Mouse (Mus musculus) T-helper 2 cell (primary cell): ENCODE measurements at regions not wholly inside any gene's neighbourhood (a gene's known extent, or its start where the extent isn't known, plus 50 kb on each side); places are given as distances from the start of the nearest gene placed in this dataset.

Experiments
- in situ Hi-C: fragments of 300-600 bp; cut with MboI, MseI; formaldehyde crosslinking; loops from one replicate; pipeline ENCODE4 v1.15.1; 2025; ENCODE audit warnings: high pct_unique_total_duplicates

DNA sequence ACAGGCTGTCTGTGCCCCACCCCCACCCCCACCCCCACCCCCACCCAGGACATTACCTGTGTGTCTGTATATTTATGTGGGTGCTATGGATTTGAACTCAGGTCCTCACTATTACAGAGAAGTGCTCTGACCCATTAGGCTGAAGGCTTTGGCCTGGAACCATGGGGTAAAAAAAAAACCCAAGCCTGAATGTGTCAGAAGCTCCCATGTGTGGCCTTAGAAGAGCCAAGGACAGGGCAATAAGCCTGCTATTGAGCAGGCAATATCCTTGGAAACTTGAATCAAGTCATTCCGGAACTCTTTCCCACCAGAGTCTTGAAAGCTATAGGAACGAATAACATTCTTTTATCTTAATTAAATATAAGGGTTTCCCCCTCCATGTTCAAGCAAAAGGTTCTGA lies 347.2 kb downstream of the Prdm2 start:
- in situ Hi-C loops: no loop called here

DNA sequence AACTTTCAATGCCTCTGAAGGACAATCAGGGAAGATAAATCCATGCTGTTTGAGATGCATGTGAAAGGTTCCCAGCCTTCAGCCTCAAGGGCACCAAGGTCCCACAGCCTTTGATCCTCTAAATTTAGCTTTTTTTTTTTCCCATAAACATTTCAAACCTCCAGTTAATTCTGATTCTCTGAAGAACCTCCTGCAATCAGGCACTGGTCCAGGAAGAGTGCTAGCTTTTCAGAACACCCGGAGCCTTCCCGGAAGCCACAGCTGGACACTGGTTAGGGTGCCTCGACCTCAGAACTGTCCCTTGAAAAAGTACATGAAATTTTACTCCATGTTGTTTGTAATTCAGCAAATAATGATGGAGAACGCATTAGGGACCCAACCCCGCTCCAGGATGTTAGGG lies 348.9 kb downstream of the Prdm2 start:
- in situ Hi-C loops: no loop called here

DNA sequence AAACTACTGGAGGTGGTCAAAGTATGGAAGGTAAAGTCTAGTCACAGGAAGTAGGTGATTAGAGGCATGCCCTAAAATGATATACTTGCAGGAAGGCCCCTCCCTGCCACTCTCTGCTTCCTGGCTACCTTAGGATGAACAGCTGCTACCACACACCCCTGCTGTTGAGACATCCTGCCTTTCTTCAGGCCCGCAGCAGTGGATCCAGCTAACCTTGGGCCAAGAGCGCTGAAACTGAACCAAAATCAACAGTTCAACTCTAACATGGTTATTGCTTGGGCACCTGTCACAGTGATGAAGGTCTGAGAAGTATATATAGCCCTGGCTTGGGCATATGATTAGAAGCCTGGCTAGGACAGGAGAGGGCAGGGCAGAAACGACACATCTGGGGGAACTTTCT lies 352.4 kb downstream of the Prdm2 start:
- in situ Hi-C loops: no loop called here

GRCm38 (mm10) chr4:142856626-142857025 lies 356.2 kb downstream of the Prdm2 start:
- in situ Hi-C loops: no loop called here

DNA sequence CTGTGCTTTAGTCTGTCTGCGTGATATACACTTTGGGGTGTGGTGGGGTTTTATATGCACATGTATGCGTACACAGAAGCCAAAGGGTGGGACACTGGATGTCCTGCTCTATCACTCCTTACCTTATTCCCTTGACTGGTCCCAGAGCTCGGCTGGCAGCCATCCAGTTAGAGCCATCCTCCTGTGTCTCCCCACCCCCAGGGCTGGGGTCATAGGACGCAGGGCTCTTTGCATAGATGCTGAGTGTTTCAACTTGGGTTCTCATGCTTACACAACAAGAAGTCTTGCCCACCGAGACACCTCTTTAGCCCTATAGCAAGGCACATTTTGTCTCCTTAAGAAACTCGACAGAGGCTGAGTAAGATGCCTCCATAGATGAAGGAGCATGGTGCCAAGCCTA lies 357.2 kb downstream of the Prdm2 start:
- in situ Hi-C loops: no loop called here

GRCm38 (mm10) chr4:142853924-142854323 lies 358.9 kb downstream of the Prdm2 start:
- in situ Hi-C loops: no loop called here

DNA sequence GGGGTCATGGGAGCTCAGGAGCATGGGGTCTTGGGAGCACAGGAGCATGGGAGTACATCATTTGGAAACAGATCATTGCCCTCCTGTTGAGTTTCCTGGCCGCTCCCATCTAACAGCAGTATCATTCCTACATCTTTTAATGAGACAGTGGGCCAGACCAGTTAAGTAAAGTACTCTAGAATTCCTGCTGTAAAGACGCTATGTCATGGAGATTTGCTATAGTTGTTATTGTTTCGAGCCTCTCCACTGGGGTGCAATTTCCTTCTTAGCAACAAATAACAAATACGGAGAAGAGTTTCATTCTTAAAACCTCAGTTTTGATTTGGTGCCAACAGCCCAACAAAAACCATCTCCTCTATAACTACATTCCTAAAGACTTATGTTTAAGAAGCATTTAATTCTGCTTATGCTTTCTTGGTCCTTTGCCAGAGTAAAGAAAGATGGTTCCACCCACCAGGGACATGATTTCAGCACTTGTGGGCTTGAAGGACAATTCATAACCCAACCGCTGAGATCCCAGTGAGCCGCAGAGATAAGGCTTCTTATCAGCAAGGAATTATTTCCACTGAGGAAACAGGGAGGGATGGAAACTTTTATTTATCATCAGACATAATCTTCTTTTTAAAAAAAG lies 367.6 kb downstream of the Prdm2 start:
- in situ Hi-C loops: no loop called here

- in situ Hi-C loops: no loop called here
These were observed 373.3 kb downstream of the Prdm2 start for GRCm38 (mm10) chr4:142839540-142839939.

GRCm38 (mm10) chr4:142838363-142838964 lies 374.3 kb downstream of the Prdm2 start:
- in situ Hi-C loops: no loop called here

DNA sequence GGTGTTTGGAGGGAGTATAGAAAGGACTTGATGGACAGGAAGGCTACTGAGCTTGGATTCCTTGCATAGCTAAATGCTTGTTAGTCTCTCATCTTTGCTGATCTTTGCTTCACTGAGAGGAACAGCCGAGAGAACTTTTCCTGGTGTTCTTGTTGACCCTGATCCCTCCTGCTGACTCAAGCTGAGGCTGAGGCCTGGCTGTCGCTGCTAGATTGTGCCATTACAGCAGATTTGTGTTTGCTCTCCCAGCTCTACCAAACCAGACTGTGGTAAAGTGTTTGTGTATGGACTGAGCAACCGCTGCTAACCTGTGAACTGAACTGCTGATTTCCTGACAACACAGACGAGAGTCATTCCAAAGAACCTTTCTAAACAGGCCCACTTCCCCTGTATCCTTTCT lies 375.2 kb downstream of the Prdm2 start:
- in situ Hi-C loops: no loop called here

- in situ Hi-C loops: no loop called here
These were observed 383.1 kb downstream of the Prdm2 start for GRCm38 (mm10) chr4:142829711-142830110.

- in situ Hi-C loops: no loop called here
These were observed 383.8 kb downstream of the Prdm2 start for GRCm38 (mm10) chr4:142828969-142829368.

DNA sequence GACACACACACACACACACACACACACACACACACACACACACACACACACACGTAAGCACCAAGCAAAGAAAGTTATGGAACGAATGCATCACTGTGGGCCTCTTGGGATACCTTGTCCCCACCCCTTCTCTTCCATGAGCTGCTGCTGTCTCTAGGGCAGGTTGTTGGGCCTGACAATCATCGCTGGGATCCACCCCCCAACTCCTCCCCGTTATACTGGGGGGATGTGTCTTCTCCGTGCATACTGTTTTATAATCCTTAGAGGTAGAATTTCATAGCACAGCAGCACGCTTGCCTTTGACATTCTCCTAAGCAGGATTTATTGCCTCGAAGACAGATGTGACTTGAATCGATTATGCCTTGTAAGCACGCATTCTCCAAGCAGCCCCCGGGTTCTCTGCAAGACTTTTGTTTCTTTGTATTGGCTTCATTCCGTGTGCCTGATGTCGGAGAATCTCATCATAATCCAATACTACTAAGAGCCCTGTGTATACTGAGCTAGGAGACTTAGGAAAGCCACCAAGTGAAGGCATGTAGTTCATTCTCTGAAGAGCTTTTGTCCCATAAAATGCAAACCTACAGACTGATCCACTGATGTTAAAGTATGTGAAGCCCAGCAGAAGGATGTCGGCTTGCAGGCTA lies 386.4 kb downstream of the Prdm2 start:
- in situ Hi-C loops: no loop called here

DNA sequence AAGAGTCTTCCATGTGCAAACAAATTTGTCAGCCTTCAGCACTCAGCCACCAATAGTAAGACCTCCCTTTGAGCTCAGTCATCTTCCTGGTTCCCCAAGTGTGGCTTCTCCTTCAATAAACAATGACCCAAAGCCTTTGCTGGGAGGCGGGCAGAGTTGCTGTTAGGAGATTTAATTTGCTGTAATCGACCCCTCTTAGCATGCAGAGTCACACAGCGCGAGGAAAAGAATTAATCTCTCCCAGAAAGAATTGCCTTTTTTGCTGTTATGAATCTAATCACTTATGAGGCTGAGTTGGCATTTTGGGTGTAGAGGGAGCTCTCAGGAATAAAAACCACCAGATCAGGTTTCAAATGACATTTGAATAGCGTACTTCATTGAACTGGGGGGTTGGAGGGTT lies 387.0 kb downstream of the Prdm2 start:
- in situ Hi-C loops: no loop called here

GRCm38 (mm10) chr4:142818440-142818839 lies 394.4 kb downstream of the Prdm2 start:
- in situ Hi-C loops: no loop called here

GRCm38 (mm10) chr4:142816986-142817385 lies 395.8 kb downstream of the Prdm2 start:
- in situ Hi-C loops: no loop called here

DNA sequence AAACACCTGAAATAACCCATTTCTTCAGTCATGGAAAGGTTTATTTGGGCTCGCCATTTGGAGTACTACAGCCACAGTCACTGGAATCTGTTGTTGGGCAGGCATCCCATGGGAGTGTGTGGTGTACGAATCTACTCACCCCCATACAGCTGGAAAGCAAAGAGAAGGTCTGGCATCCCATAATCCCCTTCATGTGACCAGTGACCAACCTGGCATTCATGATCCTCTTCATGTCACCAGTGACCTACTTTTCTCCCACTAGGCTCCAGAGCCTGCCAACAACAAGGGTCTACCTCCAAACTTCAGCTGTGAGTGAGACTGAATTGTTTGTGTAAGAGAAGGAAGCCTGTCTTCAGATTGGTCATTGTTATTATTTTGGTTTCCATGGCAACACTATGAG lies 409.0 kb downstream of the Prdm2 start:
- in situ Hi-C loops: no loop called here

DNA sequence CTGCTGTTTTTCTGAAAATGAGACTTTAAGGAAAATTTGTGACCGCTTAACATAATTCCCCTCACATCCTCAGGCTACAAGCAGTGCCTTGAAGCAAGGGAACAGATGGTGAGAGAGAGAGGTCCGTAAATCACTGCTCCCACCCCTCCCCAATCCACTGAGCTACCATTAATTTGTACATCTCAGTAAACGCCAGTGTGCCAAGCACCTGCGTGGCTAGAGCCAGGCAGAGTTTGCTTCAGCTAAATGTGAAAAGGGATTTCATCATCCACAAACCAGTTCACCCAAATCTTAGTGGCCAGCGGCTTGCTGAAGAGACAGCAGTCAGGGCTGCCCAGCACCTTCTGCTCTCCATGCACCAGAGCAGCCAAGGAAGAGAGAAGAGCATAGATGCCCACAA lies 413.5 kb downstream of the Prdm2 start:
- in situ Hi-C loops: no loop called here

DNA sequence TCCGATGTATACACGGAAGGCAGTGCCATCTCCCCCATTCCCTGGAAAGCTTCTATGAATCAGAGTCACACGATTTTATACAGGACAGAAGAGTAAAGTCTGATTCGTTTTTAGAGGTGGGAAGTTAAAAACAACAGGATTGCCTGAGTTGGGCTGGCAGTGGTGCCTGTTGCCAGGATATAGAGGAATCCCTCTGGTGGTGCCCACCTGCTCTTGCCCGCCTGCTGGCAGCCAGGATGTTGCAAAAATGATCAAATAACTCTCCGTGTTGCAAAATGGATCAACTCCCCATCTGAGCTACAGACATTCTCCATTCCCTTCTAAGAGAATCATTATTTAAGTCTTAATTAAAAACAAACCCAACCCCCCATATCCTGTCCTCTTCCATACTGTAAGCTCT lies 414.0 kb downstream of the Prdm2 start:
- in situ Hi-C loops: no loop called here

GRCm38 (mm10) chr4:142792606-142792970 lies 420.2 kb downstream of the Prdm2 start:
- in situ Hi-C loops: no loop called here

- in situ Hi-C loops: no loop called here
These were observed 420.8 kb downstream of the Prdm2 start for GRCm38 (mm10) chr4:142791823-142792605.

DNA sequence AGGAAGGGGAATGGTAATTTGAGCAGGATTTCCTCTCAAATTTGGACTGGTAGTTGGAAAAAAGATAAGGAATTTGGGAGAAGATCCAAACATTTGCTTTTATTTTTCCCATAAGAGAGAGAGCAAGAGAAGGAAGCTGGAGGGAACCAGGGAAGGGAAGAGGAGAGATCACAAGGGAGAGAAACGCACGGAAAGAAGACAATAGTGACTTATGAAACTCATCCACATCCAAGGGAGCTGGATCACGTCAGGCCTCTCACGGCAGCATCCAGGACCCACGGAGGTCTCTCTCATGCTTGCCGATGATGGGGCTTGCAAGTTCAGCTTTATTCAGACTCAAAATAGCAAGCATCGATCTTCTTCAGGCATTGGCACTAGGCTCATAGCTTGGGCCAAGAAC lies 423.7 kb downstream of the Prdm2 start:
- in situ Hi-C loops: no loop called here

GRCm38 (mm10) chr4:142785386-142785785 lies 427.4 kb downstream of the Prdm2 start:
- in situ Hi-C loops: no loop called here
